22 mouse cellular contexts compared by ENCODE assay signal in the genomic region with DNA sequence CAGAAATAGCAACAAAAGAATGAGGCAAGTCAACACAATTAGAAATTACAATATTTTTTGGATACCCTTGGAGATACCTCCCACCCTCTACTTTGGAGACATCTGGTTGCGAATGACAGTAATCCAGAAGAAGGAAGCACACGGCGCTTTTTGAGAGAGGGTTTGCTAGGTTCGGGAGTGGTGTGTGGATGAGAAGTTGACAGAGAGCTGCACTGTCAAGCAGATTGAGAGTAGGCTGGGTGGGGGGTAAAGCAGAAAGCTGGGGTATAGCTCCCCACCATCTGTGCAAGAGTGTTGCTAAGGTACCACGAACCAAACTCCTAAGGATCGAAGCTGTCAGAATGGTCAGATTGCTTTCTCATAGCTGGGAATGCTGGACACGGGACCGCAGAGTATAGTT.
"Had no signal": no experiment of that assay in that cellular context is flagged by ENCODE, and none has a peak within 500 bp of the region (broad histone marks: within the 10 kb centered on the region; RNA-seq: fewer than 3 reads in every experiment).

No protein-coding gene starts in this region.

- DNase-seq: liver, postnatal 0 days; lung, adult 2 months; lung, postnatal 14 days; lung, postnatal 36 days; midbrain, embryonic 14.5 days; retina, postnatal 1 day; right cerebral cortex, adult 18-20 months; right cerebral cortex, postnatal 25 days; right cerebral cortex, postnatal 4 days; spleen, adult 18-20 months; thymus, adult 18-20 months; thymus, postnatal 25 days; thymus, postnatal 4 days had no signal

- H3K4me3 ChIP-seq: liver, embryonic 15.5 days; lung, embryonic 15.5 days; midbrain, embryonic 10.5 days; midbrain, embryonic 12.5 days; myocyte; neural tube, embryonic 13.5 days; neural tube, embryonic 15.5 days; stomach, embryonic 15.5 days had no signal

- H3K27ac ChIP-seq: liver, embryonic 15.5 days; lung, embryonic 15.5 days; midbrain, embryonic 10.5 days; midbrain, embryonic 12.5 days; neural tube, embryonic 13.5 days; neural tube, embryonic 15.5 days; stomach, embryonic 15.5 days; stomach, postnatal 0 days had no signal
